Mouse (Mus musculus): ENCODE results near the gene Gins1. TPM values are rescaled to one million over a fixed set of nuclear protein-coding genes. Genes with fewer than 3 reads are reported as not detected.
"Not testable (repeated sequence)": the region's sequence is repeated elsewhere in the genome, so short reads cannot be mapped to it uniquely, and the experiment has no call there.

The Gins1 gene
- polyA plus RNA-seq, 1 experiment from 2014 or later, result 9.9 TPM

- H3K4me3 ChIP-seq (ENCODE audit: low read depth, low read length), result peak within 1 kb of the TSS; percentile 96
- peak within 1 kb of the TSS; percentile 92 for H3K27ac ChIP-seq (ENCODE audit: low read length)
- peak within 1 kb of the TSS; percentile 92 for H3K4me2 ChIP-seq (ENCODE audit: low read length)
- peak; percentile 99 for ATAC-seq
- H3K9ac ChIP-seq (ENCODE audit: low read depth, low read length), result peak within 1 kb of the TSS; percentile 96
- H3K27me3 ChIP-seq (ENCODE audit: control insufficient read depth, insufficient read depth, low read depth, low read length), result no peaks in the 10 kb centered on the region
- peaks cover 23% of the 10 kb centered on the region for H3K4me1 ChIP-seq (ENCODE audit: control insufficient read depth, insufficient read depth, low read length)
- 0 out of 2 replicates have a peak, but pooled peaks cover 2% of the 10 kb centered on the region for H3K36me3 ChIP-seq (ENCODE audit: control insufficient read depth, insufficient read depth, low read length)
- under 1% methylated on average over 72 of the region's 72 CpGs for WGBS
- no peaks in the 10 kb centered on the region for H3K9me3 ChIP-seq (replicated peaks; ENCODE audit: control insufficient read depth, low read length, poor library complexity, severe bottlenecking)
These were observed 796 bp upstream of the Gins1 start, which contains the start of gene Abhd12 for GRCm38 (mm10) chr2:150904272-150904935. Gene Abhd12 (minus strand): TSS chr2:150904741.

GRCm38 (mm10) chr2:150908881-150909280 is 3.7 kb downstream of the Gins1 start:
- not testable (repeated sequence) for H3K27me3 ChIP-seq (ENCODE audit: control insufficient read depth, insufficient read depth, low read depth, low read length); ATAC-seq; H3K36me3 ChIP-seq (ENCODE audit: control insufficient read depth, insufficient read depth, low read length); H3K4me1 ChIP-seq (ENCODE audit: control insufficient read depth, insufficient read depth, low read length); H3K9ac ChIP-seq (ENCODE audit: low read depth, low read length); H3K9me3 ChIP-seq (replicated peaks; ENCODE audit: control insufficient read depth, low read length, poor library complexity, severe bottlenecking); H3K27ac ChIP-seq (ENCODE audit: low read length)
- peak overlapping the region; percentile 52 for H3K4me2 ChIP-seq (ENCODE audit: low read length)
- peak overlapping the region; percentile 62 for H3K4me3 ChIP-seq (ENCODE audit: low read depth, low read length)
- WGBS, result 46% methylated on average over 6 of the region's 6 CpGs

GRCm38 (mm10) chr2:150909429-150910039 is 4.3 kb downstream of the Gins1 start:
- peaks cover 10% of the 10 kb centered on the region for H3K4me1 ChIP-seq (ENCODE audit: control insufficient read depth, insufficient read depth, low read length)
- H3K4me3 ChIP-seq (ENCODE audit: low read depth, low read length), result peak overlapping the region; percentile 62
- ATAC-seq, result peak; percentile 90
- H3K9ac ChIP-seq (ENCODE audit: low read depth, low read length), result peak overlapping the region; percentile 51
- H3K4me2 ChIP-seq (ENCODE audit: low read length), result peak overlapping the region; percentile 52
- no peaks in the 10 kb centered on the region for H3K27me3 ChIP-seq (ENCODE audit: control insufficient read depth, insufficient read depth, low read depth, low read length)
- H3K36me3 ChIP-seq (ENCODE audit: control insufficient read depth, insufficient read depth, low read length), result no peaks in the 10 kb centered on the region
- H3K27ac ChIP-seq (ENCODE audit: low read length), result peak overlapping the region; percentile 60; the same call in 1 of the 2 replicates
- under 1% methylated on average over 35 of the region's 35 CpGs for WGBS
- H3K9me3 ChIP-seq (replicated peaks; ENCODE audit: control insufficient read depth, low read length, poor library complexity, severe bottlenecking), result no peaks in the 10 kb centered on the region

GRCm38 (mm10) chr2:150910295-150910881 is 5.2 kb downstream of the Gins1 start:
- WGBS, result 50% methylated on average over 7 of the region's 10 CpGs

GRCm38 (mm10) chr2:150914781-150915515 is 9.7 kb downstream of the Gins1 start:
- no peak overlapping the region for H3K4me3 ChIP-seq (ENCODE audit: low read depth, low read length)
- no peaks in the 10 kb centered on the region for H3K9me3 ChIP-seq (replicated peaks; ENCODE audit: control insufficient read depth, low read length, poor library complexity, severe bottlenecking)
- 89% methylated on average over 4 of the region's 4 CpGs for WGBS
- no peak overlapping the region for H3K27ac ChIP-seq (ENCODE audit: low read length)
- H3K36me3 ChIP-seq (ENCODE audit: control insufficient read depth, insufficient read depth, low read length), result no peaks in the 10 kb centered on the region
- ATAC-seq, result no peak
- H3K4me2 ChIP-seq (ENCODE audit: low read length), result no peak overlapping the region
- no peaks in the 10 kb centered on the region for H3K27me3 ChIP-seq (ENCODE audit: control insufficient read depth, insufficient read depth, low read depth, low read length)
- no peak overlapping the region for H3K9ac ChIP-seq (ENCODE audit: low read depth, low read length)
- H3K4me1 ChIP-seq (ENCODE audit: control insufficient read depth, insufficient read depth, low read length), result peaks cover 6% of the 10 kb centered on the region

More at GRCm38 (mm10) chr2:150910295-150910881, 5.2 kb downstream of the Gins1 start:
- no peaks in the 10 kb centered on the region for H3K9me3 ChIP-seq (replicated peaks; ENCODE audit: control insufficient read depth, low read length, poor library complexity, severe bottlenecking)
- no peaks in the 10 kb centered on the region for H3K27me3 ChIP-seq (ENCODE audit: control insufficient read depth, insufficient read depth, low read depth, low read length)
- H3K4me1 ChIP-seq (ENCODE audit: control insufficient read depth, insufficient read depth, low read length), result peaks cover 6% of the 10 kb centered on the region
- no peak for ATAC-seq
- H3K4me2 ChIP-seq (ENCODE audit: low read length), result peak overlapping the region; percentile 52
- H3K9ac ChIP-seq (ENCODE audit: low read depth, low read length), result 0 out of 2 replicates have a peak overlapping the region, but pooled peaks have one; percentile 12
- no peak overlapping the region for H3K27ac ChIP-seq (ENCODE audit: low read length)
- H3K36me3 ChIP-seq (ENCODE audit: control insufficient read depth, insufficient read depth, low read length), result no peaks in the 10 kb centered on the region
- H3K4me3 ChIP-seq (ENCODE audit: low read depth, low read length), result peak overlapping the region; percentile 62

- Histone ChIP-seq H3K9me3 (replicated peaks; ENCODE audit: control insufficient read depth, low read length, poor library complexity, severe bottlenecking) (no peaks in the 10 kb centered on the region), H3K4me3 (ENCODE audit: low read depth, low read length) (no peak overlapping the region), H3K9ac (ENCODE audit: low read depth, low read length) (no peak overlapping the region), H3K27me3 (ENCODE audit: control insufficient read depth, insufficient read depth, low read depth, low read length) (no peaks in the 10 kb centered on the region), H3K36me3 (ENCODE audit: control insufficient read depth, insufficient read depth, low read length) (no peaks in the 10 kb centered on the region), H3K4me2 (ENCODE audit: low read length) (no peak overlapping the region), H3K27ac (ENCODE audit: low read length) (no peak overlapping the region), H3K4me1 (ENCODE audit: control insufficient read depth, insufficient read depth, low read length) (no peaks in the 10 kb centered on the region)
- ATAC-seq, result no peak
- 89% methylated on average over 5 of the region's 5 CpGs for WGBS
These were observed 10.6 kb downstream of the Gins1 start for GRCm38 (mm10) chr2:150915786-150916185.

GRCm38 (mm10) chr2:150918720-150919119 is 13.5 kb downstream of the Gins1 start:
- Histone ChIP-seq H3K9ac (ENCODE audit: low read depth, low read length) (no peak overlapping the region), H3K4me2 (ENCODE audit: low read length) (no peak overlapping the region), H3K4me1 (ENCODE audit: control insufficient read depth, insufficient read depth, low read length) (no peaks in the 10 kb centered on the region), H3K27me3 (ENCODE audit: control insufficient read depth, insufficient read depth, low read depth, low read length) (no peaks in the 10 kb centered on the region), H3K27ac (ENCODE audit: low read length) (no peak overlapping the region), H3K36me3 (ENCODE audit: control insufficient read depth, insufficient read depth, low read length) (no peaks in the 10 kb centered on the region), H3K9me3 (replicated peaks; ENCODE audit: control insufficient read depth, low read length, poor library complexity, severe bottlenecking) (no peaks in the 10 kb centered on the region), H3K4me3 (ENCODE audit: low read depth, low read length) (no peak overlapping the region)
- no peak for ATAC-seq
- 97% methylated on average over 3 of the region's 3 CpGs for WGBS

GRCm38 (mm10) chr2:150920543-150920942 is 15.3 kb downstream of the Gins1 start:
- Histone ChIP-seq H3K4me3 (ENCODE audit: low read depth, low read length) (no peak overlapping the region), H3K4me2 (ENCODE audit: low read length) (no peak overlapping the region), H3K9me3 (replicated peaks; ENCODE audit: control insufficient read depth, low read length, poor library complexity, severe bottlenecking) (no peaks in the 10 kb centered on the region), H3K4me1 (ENCODE audit: control insufficient read depth, insufficient read depth, low read length) (no peaks in the 10 kb centered on the region), H3K27ac (ENCODE audit: low read length) (no peak overlapping the region), H3K36me3 (ENCODE audit: control insufficient read depth, insufficient read depth, low read length) (no peaks in the 10 kb centered on the region), H3K9ac (ENCODE audit: low read depth, low read length) (no peak overlapping the region), H3K27me3 (ENCODE audit: control insufficient read depth, insufficient read depth, low read depth, low read length) (no peaks in the 10 kb centered on the region)
- WGBS, result 92% methylated on average over 3 of the region's 3 CpGs
- ATAC-seq, result no peak
